Mouse (Mus musculus) small intestine, adult 2 months (tissue): ENCODE data around the gene Sdhc. TPM values are rescaled to one million over a fixed set of nuclear protein-coding genes. Genes with fewer than 3 reads are reported as not detected.

ENCODE experiments used
- H3K27ac ChIP-seq: fragments of 200-500 bp; 2 replicates; pipeline ENCODE4 v1.5.1; 2012; ENCODE audit warnings: low read depth, low read length, control low read depth, inconsistent platforms; ENCODE audit not compliant: insufficient read depth
- H3K27me3 ChIP-seq: fragments of 200-500 bp; 2 replicates; pipeline ENCODE4 v1.6.1; 2012; ENCODE audit warnings: mild to moderate bottlenecking, moderate library complexity, low read length, inconsistent platforms; ENCODE audit not compliant: control insufficient read depth, insufficient read depth
- H3K36me3 ChIP-seq: fragments of 200-500 bp; 2 replicates; pipeline ENCODE4 v1.6.1; 2012; ENCODE audit warnings: mild to moderate bottlenecking, low read length, control low read depth, inconsistent platforms; ENCODE audit not compliant: control insufficient read depth, insufficient read depth
- H3K4me1 ChIP-seq: fragments of 200-500 bp; 2 replicates; pipeline ENCODE4 v1.6.1; 2012; ENCODE audit warnings: low read length, inconsistent platforms, mixed read lengths; ENCODE audit not compliant: control insufficient read depth, insufficient read depth, insufficient read length
- H3K4me3 ChIP-seq: fragments of 200-500 bp; 2 replicates; pipeline ENCODE4 v1.5.1; 2012; ENCODE audit warnings: low read depth, mild to moderate bottlenecking, control low read depth, inconsistent platforms, low read length, moderate library complexity
- CTCF ChIP-seq: fragments of 200-500 bp; IDR thresholded peaks from 2 replicates; pipeline ENCODE4 v1.5.1; 2012; ENCODE audit warnings: low read depth, mild to moderate bottlenecking, control low read depth, inconsistent platforms, low read length, moderate library complexity, mixed read lengths; ENCODE audit not compliant: insufficient replicate concordance, insufficient read length; ENCODE audit errors: extremely low read depth
- POLR2A ChIP-seq: fragments of 200-500 bp; IDR thresholded peaks from 2 replicates; pipeline ENCODE4 v1.6.1; 2012; ENCODE audit warnings: low read depth, mild to moderate bottlenecking, control low read depth, inconsistent platforms, low read length, moderate library complexity
- WGBS: fragments of 180-500 bp; shearing (Covaris S2); methylation state at CpG from one replicate; pipeline ENCODE4 v1.1.7; 2018; 5-methylcytosine and 5-hydroxymethylcytosine counted together
- polyA plus RNA-seq: library from polyadenylated mRNA; depleted of rRNA; stranded (reverse); fragments of >200 nt; gene quantifications from 2 replicates; pipeline ENCODE4 v1.2.3, GENCODE M21; 2012

Sdhc gene
- polyA plus RNA-seq, 1 experiment = 226 TPM

DNA sequence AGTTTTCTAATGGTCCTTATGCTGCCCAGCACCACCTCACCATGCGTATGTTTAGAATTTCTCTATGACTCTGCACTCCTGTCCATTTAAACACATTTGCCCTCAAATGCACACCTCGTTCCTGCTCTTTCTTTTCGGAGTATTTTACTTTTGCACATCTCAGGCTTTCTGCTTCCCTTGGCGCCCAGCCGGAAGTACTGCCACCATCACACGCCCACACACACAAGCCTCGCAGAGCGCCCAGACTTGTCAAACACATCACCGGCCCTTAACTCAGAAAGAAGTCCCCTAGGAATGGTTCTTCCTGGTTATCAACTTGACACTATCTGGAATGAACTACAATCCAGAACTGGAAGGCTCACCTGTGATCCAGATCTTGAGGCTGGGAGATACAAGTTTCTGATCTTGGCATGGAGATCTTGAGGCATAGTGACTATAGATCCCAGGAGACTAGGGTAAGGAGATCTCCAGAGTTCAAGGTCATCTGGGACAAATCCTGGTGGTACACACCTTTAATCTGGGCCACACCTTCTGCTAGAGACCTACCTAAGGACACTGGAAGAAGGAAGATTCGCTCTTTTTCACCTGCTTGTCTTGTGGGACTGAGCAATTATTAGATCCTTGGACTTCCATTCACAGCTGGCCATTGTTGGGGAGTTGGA lies 47.1 kb downstream of the Sdhc start:
- H3K4me3 ChIP-seq = peak overlapping the region; percentile 22

DNA sequence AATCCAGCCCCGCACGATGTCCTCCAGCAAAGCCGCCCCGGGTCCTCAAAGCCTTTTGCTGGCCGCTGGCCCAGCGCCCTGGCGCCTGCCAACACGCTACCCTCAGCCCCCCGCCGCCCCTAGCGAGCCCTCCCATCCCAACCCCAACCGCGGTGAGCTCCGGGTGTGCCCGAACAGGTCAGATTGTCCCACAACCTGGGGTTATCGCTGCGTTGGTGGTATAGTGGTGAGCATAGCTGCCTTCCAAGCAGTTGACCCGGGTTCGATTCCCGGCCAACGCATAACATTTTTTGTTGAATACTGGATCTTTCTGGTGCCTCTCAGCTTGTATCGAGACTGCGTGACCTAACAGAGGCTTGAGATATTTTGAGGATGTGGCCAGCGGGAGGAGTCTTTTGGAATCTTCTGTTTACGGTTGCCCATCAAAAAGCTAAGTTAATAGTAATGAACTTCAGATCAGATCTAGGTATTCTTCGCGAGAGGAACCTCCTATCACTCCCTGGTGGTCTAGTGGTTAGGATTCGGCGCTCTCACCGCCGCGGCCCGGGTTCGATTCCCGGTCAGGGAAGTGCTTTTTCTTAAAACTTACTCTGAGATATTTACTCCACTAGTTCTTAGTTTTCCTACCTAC lies 47.7 kb downstream of the Sdhc start:
- no peaks in the 10 kb centered on the region for H3K27me3 ChIP-seq
- H3K4me1 ChIP-seq = peaks cover 4% of the 10 kb centered on the region; the same call in 1 of the 2 replicates
- no peak for TF ChIP-seq CTCF
- no peak for TF ChIP-seq POLR2A
- H3K27ac ChIP-seq = no peak overlapping the region
- H3K36me3 ChIP-seq = no peaks in the 10 kb centered on the region
- peak overlapping the region; percentile 90 for H3K4me3 ChIP-seq
- under 1% methylated on average over 35 of the region's 35 CpGs for WGBS

More for the DNA sequence above, 47.1 kb downstream of the Sdhc start:
- H3K4me1 ChIP-seq = peaks cover 4% of the 10 kb centered on the region; the same call in 1 of the 2 replicates
- H3K27ac ChIP-seq = no peak overlapping the region
- 25% methylated on average over 10 of the region's 10 CpGs for WGBS
- H3K27me3 ChIP-seq = no peaks in the 10 kb centered on the region
- no peaks in the 10 kb centered on the region for H3K36me3 ChIP-seq
- TF ChIP-seq CTCF (no peak), POLR2A (no peak)

DNA sequence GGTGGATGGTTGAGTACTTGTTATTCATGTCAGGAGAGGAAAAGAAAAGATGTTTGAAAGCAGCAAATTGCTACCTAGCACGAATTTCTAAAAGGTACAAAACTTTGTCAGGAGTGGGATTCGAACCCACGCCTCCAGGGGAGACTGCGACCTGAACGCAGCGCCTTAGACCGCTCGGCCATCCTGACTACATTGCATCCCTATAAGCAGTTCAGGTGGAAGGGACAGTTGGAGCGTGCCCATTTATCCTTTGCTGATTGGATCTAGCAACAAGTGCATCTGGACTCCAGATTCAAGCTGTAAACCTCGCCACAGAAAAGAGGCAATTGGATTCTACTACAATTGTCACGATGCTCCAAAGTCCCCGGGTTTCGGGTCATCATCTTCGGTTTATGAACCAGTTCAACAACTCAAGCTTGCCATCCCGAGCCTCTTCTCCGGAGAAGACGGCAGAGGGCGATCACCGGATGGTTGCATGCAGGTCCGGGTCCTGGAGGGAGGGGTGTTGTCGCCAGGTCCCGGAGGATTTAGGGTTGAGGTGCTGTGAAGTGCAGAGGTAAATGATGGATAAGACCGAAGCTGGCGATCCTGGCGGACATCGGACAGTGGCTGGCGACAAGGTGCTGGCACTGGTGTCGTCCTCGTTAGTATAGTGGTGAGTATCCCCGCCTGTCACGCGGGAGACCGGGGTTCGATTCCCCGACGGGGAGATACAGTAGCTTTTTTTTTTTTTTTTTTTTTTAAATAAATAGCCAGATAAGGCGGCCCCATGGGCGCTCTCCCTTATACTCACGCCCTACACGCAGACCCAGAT lies 48.5 kb downstream of the Sdhc start:
- Histone ChIP-seq H3K36me3 (no peaks in the 10 kb centered on the region), H3K4me1 (peaks cover 4% of the 10 kb centered on the region; the same call in 1 of the 2 replicates), H3K27ac (no peak overlapping the region), H3K27me3 (no peaks in the 10 kb centered on the region), H3K4me3 (peak overlapping the region; percentile 90)
- TF ChIP-seq POLR2A (no peak), CTCF (no peak)
- WGBS = under 1% methylated on average over 40 of the region's 40 CpGs

DNA sequence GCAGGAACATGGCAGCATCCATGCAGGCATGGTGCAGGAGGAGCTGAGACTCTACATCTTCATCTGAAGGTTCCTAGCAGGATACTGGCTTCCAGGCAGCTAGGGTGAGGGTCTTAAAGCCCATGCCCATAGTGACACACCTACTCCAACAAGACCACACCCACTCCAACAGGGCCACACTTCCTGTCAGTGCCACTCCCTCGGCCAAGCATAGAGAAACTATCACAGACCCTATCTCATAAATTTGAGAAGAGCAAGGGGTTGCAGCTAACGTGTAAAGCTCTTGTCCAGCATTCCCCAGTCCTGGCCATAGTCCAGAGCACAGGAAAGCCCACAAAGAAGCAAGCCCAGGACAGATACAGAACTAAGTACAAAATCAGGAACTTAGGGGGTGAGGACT lies 49.4 kb downstream of the Sdhc start:
- H3K27ac ChIP-seq = no peak overlapping the region

DNA sequence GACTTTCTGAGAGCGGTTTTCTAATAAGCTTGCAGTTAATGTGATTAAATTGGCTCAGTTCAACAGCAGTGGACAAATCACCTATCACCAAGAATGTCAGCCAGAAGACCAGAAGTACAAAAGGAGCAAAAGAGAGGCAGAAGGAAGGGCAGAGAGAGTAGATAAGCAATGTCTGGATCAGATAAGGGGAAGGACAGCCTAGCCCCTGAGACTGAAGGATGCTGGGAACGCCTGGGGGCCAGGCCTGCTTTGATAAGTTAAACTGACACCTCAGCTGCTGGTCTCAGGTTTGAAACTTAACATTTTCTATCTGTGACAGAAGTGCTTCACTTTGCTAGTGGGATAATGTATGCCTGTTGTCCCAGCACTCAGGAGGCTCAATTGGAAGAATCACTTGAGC lies 52.8 kb downstream of the Sdhc start:
- no peak overlapping the region for H3K4me3 ChIP-seq
- no peaks in the 10 kb centered on the region for H3K36me3 ChIP-seq
- 60% methylated on average over 2 of the region's 2 CpGs for WGBS
- TF ChIP-seq POLR2A = no peak
- no peak for TF ChIP-seq CTCF
- peaks cover 2% of the 10 kb centered on the region; the same call in 1 of the 2 replicates for H3K4me1 ChIP-seq
- no peak overlapping the region for H3K27ac ChIP-seq
- no peaks in the 10 kb centered on the region for H3K27me3 ChIP-seq

More for the DNA sequence above, 49.4 kb downstream of the Sdhc start:
- Histone ChIP-seq H3K4me3 (no peak overlapping the region), H3K27me3 (no peaks in the 10 kb centered on the region), H3K4me1 (peaks cover 4% of the 10 kb centered on the region; the same call in 1 of the 2 replicates), H3K36me3 (no peaks in the 10 kb centered on the region)
- WGBS = 65% methylated on average over 2 of the region's 2 CpGs
- TF ChIP-seq POLR2A (no peak), CTCF (no peak)

DNA sequence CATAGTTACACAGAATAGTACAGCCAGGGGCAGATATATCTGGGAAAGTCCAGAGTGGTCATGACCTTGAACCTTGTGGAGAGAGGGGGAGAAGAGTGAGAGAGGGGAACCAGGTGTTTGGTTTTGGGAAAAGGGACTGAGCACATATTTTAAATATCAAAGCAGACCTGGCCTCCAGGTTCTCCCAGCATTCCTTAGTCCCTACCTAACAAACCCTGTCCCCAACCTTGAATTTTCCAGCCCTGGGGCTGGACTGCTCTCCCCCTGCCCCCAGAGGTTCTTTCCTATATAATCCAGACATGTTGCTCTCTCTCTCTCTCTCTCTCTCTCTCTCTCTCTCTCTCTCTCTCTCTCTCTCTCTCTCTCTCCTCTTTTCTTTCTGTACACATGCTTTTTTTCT lies 53.3 kb downstream of the Sdhc start:
- H3K27ac ChIP-seq = no peak overlapping the region
- H3K4me3 ChIP-seq = no peak overlapping the region
- peaks cover 2% of the 10 kb centered on the region; the same call in 1 of the 2 replicates for H3K4me1 ChIP-seq
- no peaks in the 10 kb centered on the region for H3K27me3 ChIP-seq
- no peaks in the 10 kb centered on the region for H3K36me3 ChIP-seq
- TF ChIP-seq POLR2A = no peak
- TF ChIP-seq CTCF = no peak
